Mouse (Mus musculus): Measurements from ENCODE around the gene Rps29. TPM values are rescaled to one million over a fixed set of nuclear protein-coding genes. Genes with fewer than 3 reads are reported as not detected.

Rps29 gene
- polyA plus RNA-seq, 1 experiment: 2,009 TPM

DNA sequence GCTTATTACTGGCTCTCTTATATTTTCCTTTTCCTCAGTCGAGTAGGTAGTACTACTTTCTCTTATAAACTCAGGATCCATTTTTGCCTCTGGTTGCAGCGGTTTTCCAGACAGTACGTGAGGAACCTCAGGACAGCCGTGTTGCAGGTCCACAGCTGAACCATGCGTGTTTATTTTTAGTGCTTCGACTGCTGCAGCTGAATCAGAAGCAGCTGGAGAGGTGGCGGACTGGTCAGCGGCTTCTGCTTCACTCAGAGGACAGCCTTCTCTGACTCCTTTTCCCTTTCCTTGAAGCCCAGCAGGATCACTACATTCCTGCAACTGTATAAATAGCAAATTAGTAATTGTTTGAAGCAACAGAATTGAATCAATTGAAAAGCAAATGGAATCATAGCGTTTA is 31.1 kb upstream of the Rps29 start:
- TF ChIP-seq CTCF (IDR thresholded peaks at IDR 0.05; ENCODE audit: extremely low read depth, insufficient read depth, insufficient read length, insufficient replicate concordance) (no peak), POLR2A (IDR thresholded peaks at IDR 0.05; ENCODE audit: low read depth, low read length) (no peak)
- 93% methylated on average over 9 of the region's 9 CpGs for WGBS
- DNase-seq (ENCODE audit: low read depth in 1 of 2, low spot score in 2 of 2): no peak
- Histone ChIP-seq H3K4me1 (ENCODE audit: control insufficient read depth, insufficient read depth, insufficient read length) (peaks cover 6% of the 10 kb centered on the region; the same call in 1 of the 2 replicates), H3K36me3 (ENCODE audit: control insufficient read depth, insufficient read depth, low read length) (peaks cover 3% of the 10 kb centered on the region), H3K27me3 (ENCODE audit: control insufficient read depth, insufficient read depth, low read length) (no peaks in the 10 kb centered on the region), H3K27ac (ENCODE audit: insufficient read depth, low read length) (no peak overlapping the region), H3K4me3 (ENCODE audit: extremely low read depth, insufficient read depth, insufficient read length) (no peak overlapping the region)

DNA sequence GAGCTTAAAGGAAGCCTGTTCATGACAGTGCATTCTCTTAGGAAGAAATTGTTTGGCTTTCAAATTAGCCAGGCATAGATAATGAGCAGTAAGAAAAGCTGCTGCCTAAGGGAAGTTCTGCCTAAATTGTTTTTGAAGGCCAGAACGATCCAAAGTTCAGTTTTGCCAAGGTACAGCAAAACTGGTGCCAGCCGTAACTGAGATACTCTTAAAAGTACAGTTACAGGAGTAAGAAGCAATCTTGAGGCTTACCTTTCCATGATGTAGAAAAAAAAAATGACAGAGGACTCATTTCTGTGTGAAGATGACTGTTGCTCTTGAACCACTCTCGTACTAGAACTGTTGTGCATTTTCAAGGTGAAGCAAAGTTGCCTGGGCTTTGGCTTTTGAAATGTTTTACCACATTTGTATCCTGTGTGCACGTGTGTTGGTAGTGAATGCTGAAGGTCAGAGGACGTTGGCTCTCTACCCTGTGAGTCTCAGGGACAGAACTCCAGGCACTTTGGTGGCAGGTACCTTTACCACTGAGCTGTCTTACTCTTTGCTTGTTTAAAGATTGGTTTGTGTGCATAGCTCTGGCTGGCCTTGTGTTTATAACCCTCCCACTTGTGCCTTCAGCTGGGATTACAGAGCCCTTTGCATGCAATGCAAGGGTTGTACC is 28.0 kb upstream of the Rps29 start:
- H3K36me3 ChIP-seq (ENCODE audit: control insufficient read depth, insufficient read depth, low read length): peaks cover 5% of the 10 kb centered on the region
- no peak overlapping the region for H3K27ac ChIP-seq (ENCODE audit: insufficient read depth, low read length)
- no peak overlapping the region for H3K4me3 ChIP-seq (ENCODE audit: extremely low read depth, insufficient read depth, insufficient read length)
- H3K27me3 ChIP-seq (ENCODE audit: control insufficient read depth, insufficient read depth, low read length): no peaks in the 10 kb centered on the region
- H3K4me1 ChIP-seq (ENCODE audit: control insufficient read depth, insufficient read depth, insufficient read length): peaks cover 6% of the 10 kb centered on the region
- TF ChIP-seq POLR2A (IDR thresholded peaks at IDR 0.05; ENCODE audit: low read depth, low read length): no peak
- WGBS: 61% methylated on average over 5 of the region's 5 CpGs
- no peak for DNase-seq (ENCODE audit: low read depth in 1 of 2, low spot score in 2 of 2)

DNA sequence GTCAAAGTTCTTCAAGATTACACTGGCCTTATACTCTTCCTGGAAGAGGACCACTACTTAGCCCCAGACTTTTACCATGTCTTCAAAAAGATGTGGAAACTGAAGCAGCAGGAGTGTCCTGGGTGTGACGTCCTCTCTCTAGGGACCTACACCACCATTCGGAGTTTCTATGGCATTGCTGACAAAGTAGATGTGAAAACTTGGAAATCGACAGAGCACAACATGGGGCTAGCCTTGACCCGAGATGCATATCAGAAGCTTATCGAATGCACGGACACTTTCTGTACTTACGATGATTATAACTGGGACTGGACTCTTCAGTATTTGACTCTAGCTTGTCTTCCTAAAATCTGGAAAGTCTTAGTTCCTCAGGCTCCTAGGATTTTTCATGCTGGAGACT is 26.4 kb upstream of the Rps29 start:
- peaks cover 6% of the 10 kb centered on the region for H3K4me1 ChIP-seq (ENCODE audit: control insufficient read depth, insufficient read depth, insufficient read length)
- TF ChIP-seq POLR2A (IDR thresholded peaks at IDR 0.05; ENCODE audit: low read depth, low read length) (no peak), CTCF (IDR thresholded peaks at IDR 0.05; ENCODE audit: extremely low read depth, insufficient read depth, insufficient read length, insufficient replicate concordance) (no peak)
- H3K36me3 ChIP-seq (ENCODE audit: control insufficient read depth, insufficient read depth, low read length): peaks cover 7% of the 10 kb centered on the region
- no peaks in the 10 kb centered on the region for H3K27me3 ChIP-seq (ENCODE audit: control insufficient read depth, insufficient read depth, low read length)
- H3K27ac ChIP-seq (ENCODE audit: insufficient read depth, low read length): no peak overlapping the region
- DNase-seq (ENCODE audit: low read depth in 1 of 2, low spot score in 2 of 2): no peak
- no peak overlapping the region; the same call in 1 of the 2 replicates for H3K4me3 ChIP-seq (ENCODE audit: extremely low read depth, insufficient read depth, insufficient read length)
- 63% methylated on average over 7 of the region's 7 CpGs for WGBS

DNA sequence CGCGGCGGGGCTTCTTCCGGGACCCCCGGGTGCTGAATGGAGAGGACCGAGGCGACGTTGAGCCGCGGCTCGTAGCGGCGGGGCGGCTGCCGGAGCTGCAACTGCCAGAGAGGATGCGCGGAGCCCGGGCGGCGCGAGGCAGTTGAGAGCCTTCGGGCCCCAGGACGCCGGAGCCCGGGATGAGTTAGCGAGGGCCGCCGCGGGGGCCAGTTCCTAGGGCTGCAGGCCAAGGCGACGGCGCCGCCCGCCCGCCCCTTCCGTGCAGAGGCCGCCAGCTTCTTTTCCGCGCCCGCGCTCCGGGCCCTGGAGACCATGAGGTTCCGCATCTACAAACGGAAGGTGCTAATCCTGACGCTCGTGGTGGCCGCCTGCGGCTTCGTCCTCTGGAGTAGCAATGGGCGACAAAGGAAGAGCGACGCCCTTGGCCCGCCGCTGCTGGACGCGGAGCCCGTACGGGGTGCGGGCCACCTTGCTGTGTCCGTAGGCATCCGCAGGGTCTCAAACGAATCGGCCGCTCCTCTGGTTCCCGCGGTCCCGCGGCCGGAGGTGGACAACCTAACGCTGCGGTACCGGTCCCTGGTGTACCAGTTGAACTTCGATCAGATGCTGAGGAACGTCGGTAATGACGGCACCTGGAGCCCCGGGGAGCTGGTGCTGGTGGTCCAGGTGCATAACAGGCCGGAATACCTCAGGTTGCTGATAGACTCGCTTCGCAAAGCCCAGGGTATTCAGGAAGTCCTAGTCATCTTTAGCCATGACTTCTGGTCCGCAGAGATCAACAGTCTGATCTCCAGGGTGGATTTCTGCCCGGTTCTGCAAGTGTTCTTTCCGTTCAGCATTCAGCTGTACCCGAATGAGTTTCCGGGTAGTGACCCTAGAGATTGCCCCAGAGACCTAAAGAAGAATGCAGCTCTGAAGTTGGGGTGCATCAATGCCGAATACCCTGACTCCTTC is 25.6 kb upstream of the Rps29 start:
- no peak for TF ChIP-seq CTCF (IDR thresholded peaks at IDR 0.05; ENCODE audit: extremely low read depth, insufficient read depth, insufficient read length, insufficient replicate concordance)
- TF ChIP-seq POLR2A (IDR thresholded peaks at IDR 0.05; ENCODE audit: low read depth, low read length): no peak
- Histone ChIP-seq H3K27ac (ENCODE audit: insufficient read depth, low read length) (peak overlapping the region; percentile 89), H3K4me1 (ENCODE audit: control insufficient read depth, insufficient read depth, insufficient read length) (peaks cover 6% of the 10 kb centered on the region), H3K36me3 (ENCODE audit: control insufficient read depth, insufficient read depth, low read length) (peaks cover 6% of the 10 kb centered on the region), H3K4me3 (ENCODE audit: extremely low read depth, insufficient read depth, insufficient read length) (peak overlapping the region; percentile 90), H3K27me3 (ENCODE audit: control insufficient read depth, insufficient read depth, low read length) (no peaks in the 10 kb centered on the region)
- under 1% methylated on average over 82 of the region's 86 CpGs for WGBS
- DNase-seq (ENCODE audit: low read depth in 1 of 2, low spot score in 2 of 2): peak in 1 of 2 experiments; percentile 61

DNA sequence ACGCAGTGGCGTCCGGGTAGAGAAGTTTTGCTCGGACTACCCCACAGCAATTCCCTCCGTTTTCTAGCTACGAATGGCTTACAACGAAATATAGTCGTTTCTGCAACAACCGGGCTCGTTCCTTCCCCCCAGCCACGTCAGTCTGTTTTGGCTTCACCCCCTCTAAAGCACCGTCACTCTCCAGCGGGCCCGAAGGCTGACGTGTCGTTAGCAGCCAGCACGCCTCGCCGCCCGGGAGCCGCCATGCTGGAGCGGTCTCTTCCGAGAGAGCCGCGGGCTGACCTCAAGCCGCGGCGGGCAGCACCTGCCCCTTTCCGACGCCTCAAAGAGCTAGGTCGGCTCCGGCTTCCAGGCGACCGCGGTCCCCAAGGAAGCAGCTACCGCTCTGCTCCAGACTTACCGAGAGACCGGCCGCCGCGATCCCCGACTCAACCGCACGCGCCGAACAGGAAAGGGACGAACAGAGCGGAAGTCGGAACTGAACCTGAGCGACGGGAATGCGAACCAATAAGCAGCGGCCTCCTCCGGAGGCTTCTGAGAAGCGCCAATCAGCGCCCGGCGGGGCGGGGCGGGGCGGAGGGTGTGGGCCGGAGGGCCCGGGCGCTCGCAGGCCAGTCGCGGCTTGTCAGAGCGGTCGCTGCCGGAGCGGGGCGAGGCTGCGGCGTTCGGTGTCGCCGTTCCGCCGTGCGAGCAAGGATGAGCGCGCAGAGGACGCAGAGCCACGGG is 24.8 kb upstream of the Rps29 start, which contains the start of the genes Rpl36al and Mgat2:
Rpl36al (minus strand) TSS at position 501 of the 726 bp plus-strand sequence.
Mgat2 (plus strand) TSS at position 575 of the 726 bp plus-strand sequence.
- peaks cover 4% of the 10 kb centered on the region for H3K36me3 ChIP-seq (ENCODE audit: control insufficient read depth, insufficient read depth, low read length)
- DNase-seq (ENCODE audit: low read depth in 1 of 2, low spot score in 2 of 2): peak; percentile 95 to 99
- under 1% methylated on average over 84 of the region's 84 CpGs for WGBS

DNA sequence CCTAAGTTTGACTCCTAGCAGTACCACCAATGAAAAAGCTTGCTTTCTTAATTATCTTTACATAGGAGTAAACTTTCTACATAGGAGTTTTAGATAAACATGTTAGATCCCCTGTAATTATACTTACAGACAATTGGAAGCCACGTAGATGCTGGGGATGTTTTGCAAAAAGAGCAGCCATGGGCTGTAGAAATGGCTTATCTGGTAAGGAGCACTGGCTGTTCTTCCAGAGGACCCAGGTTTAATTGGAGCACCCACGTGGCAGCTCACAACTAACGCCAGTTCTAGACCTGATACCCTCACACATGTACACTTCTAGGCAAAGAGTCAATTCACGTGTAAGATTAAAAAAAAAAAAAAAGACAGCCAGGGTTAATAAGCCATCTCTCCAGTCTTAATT is 22.8 kb upstream of the Rps29 start:
- DNase-seq (ENCODE audit: low read depth in 1 of 2, low spot score in 2 of 2): no peak
- no peak overlapping the region for H3K27ac ChIP-seq (ENCODE audit: insufficient read depth, low read length)
- WGBS: 85% methylated on average over 4 of the region's 4 CpGs
- H3K4me1 ChIP-seq (ENCODE audit: control insufficient read depth, insufficient read depth, insufficient read length): peaks cover 3% of the 10 kb centered on the region
- H3K27me3 ChIP-seq (ENCODE audit: control insufficient read depth, insufficient read depth, low read length): no peaks in the 10 kb centered on the region
- H3K36me3 ChIP-seq (ENCODE audit: control insufficient read depth, insufficient read depth, low read length): peaks cover 4% of the 10 kb centered on the region
- no peak overlapping the region for H3K4me3 ChIP-seq (ENCODE audit: extremely low read depth, insufficient read depth, insufficient read length)
- TF ChIP-seq POLR2A (IDR thresholded peaks at IDR 0.05; ENCODE audit: low read depth, low read length) (no peak), CTCF (IDR thresholded peaks at IDR 0.05; ENCODE audit: extremely low read depth, insufficient read depth, insufficient read length, insufficient replicate concordance) (no peak)

More for the DNA sequence above, 24.8 kb upstream of the Rps29 start, which contains the start of the genes Rpl36al and Mgat2:
- peak within 1 kb of the TSS; percentile 89 for H3K27ac ChIP-seq (ENCODE audit: insufficient read depth, low read length)
- TF ChIP-seq CTCF (IDR thresholded peaks at IDR 0.05; ENCODE audit: extremely low read depth, insufficient read depth, insufficient read length, insufficient replicate concordance) (no peak), POLR2A (IDR thresholded peaks at IDR 0.05; ENCODE audit: low read depth, low read length) (peak; percentile 95)
- H3K27me3 ChIP-seq (ENCODE audit: control insufficient read depth, insufficient read depth, low read length): no peaks in the 10 kb centered on the region
- H3K4me1 ChIP-seq (ENCODE audit: control insufficient read depth, insufficient read depth, insufficient read length): peaks cover 6% of the 10 kb centered on the region
- peak within 1 kb of the TSS; percentile 90 for H3K4me3 ChIP-seq (ENCODE audit: extremely low read depth, insufficient read depth, insufficient read length)
